Mouse (Mus musculus) adrenal gland, adult 18-20 months (tissue): ENCODE results near the gene Inpp5b. TPM values are rescaled to one million over a fixed set of nuclear protein-coding genes. Genes with fewer than 3 reads are reported as not detected.
"Not testable (repeated sequence)": the region's sequence is repeated elsewhere in the genome, so short reads cannot be mapped to it uniquely, and the experiment has no call there.

Experiments used
- DNase-seq, 2 experiments: peaks; one replicate each; pipeline ENCODE4 v3.0.0; 2021 to 2022; ENCODE audit warnings: low spot score in 2 of 2
- long read RNA-seq, 2 experiments: library from polyadenylated mRNA; stranded (forward); transcript quantifications; one replicate each; pipeline ENCODE4 v2.0.0; 2021
- total RNA-seq, 2 experiments: library from RNA; stranded (reverse); gene quantifications; 1 replicate in 1 of 2; 2 replicates in 1 of 2; pipeline ENCODE4 v1.2.3; 2021

Gene Inpp5b
- 10 to 100 TPM; 16.9 to 18.8 TPM for total RNA-seq
- long read RNA-seq, experiment 1, transcript Inpp5b-201 (24 exons, 3,809 nt), result major isoform, 9 of 16 reads
- long read RNA-seq, experiment 1, partial matches to known transcripts, result 4 of 16 reads
- long read RNA-seq, experiment 1, other reads (novel, unspliced or antisense), result 3 of 16 reads
- long read RNA-seq, experiment 2, partial matches to known transcripts, result 9 of 13 reads
- long read RNA-seq, experiment 2, other reads (novel, unspliced or antisense), result 2 of 13 reads

DNA sequence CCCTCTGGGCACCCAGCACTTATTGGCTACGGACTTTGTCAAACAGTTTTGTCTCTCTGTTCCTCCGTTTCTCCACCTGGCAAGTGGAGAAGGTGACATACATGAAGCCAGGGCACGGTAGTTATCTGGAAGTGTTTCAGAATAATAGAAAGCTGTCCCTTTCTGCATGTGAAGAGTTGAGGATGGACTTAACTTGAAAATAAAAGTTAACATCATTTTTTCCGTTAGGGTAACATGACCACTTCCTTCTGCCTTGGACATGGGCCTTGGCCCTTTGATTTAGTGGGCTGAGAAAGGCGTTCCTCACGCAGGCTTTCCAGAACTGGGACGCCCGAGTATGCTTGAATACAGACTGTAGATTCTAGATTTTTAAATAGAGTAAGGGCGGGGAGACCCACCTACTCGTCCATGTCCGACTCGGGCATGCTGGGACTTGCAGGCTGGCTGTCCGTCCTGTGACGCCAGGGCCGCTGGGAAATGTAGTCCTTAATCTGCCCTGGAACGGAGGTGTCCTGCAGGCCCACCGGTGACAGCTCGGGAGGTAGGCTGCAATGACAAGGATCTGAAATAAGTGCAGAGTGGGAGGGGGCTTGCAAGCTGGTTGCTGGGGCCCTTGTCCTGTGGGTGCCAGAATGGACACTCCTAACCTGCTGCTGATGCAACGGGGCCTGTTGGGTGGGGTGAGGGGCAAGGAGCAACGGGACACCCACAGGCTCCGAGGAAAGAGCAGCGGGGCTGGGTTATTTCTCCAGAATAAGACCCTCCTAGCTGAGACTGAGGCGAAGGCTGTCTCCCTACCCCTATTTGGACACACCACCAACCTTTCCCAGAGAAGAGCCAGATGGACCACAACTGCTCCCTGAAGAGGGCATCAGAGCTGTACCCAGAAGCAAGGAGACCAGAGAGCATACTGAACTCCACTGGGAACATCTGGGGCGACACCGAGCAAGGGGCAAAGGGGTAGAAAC is at the start of gene Inpp5b:
TSS of gene Inpp5b (plus strand) at position 475 of the 968 bp plus-strand sequence.
- peak; percentile 73 to 77 for DNase-seq

DNA sequence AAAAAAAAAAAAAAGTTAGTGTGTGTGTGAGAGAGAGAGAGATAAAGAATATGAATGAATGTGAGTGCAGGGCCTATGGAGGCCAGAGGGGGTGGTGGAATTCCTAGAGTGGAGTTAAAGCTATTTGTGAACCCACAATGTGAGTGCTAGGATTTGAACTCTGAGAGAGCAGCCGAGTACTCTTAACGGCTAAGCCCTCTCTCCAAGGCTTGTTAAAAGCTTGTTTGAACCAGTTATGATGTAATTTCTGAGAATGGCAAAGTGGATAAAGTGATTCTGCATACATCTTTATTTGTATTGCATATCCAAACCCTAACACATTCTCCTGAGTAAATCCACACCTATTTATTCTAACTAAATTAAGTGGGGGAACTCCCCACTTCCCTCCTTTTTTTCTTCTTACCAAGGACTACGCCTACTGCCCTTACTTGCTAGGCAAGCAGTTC is 49.2 kb upstream of the Inpp5b start:
- no peak for DNase-seq

DNA sequence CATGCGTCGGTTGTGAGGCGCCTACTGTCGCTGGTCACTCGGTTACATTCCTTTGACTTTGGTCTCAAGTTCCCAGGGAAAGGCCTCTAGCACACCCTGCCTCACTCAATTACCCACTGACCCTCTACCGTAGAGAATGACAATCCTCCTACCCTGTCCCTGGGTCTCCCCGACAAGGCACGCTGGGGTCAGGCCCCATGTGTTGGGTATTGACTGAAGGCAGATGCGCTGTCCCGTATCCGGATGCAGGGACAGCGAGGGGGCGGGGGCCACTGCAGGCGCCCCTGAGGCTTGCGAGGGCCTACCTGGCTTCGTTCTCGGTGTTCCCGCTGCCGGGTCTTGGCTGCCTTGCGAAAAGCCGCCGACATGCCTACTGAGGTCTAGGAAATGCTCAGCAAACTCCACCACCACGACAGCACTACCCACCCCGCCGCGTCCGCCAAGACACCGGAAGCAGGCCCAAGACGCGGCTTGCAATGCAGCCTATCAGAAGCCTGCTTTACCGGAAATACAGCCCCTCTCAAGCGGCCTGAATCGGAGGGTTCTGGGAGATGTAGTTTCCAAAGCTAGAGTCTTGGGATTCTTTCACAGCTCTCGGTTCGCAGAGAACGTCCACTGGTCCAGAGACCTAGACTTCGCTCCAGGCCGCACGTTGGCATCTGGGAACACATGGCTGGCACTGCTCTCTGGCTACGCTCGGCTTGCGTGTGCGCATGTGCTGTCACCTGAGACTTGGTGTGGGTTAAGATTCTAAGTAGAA is 48.3 kb upstream of the Inpp5b start, which contains the start of gene Utp11:
TSS of gene Utp11 (minus strand) at position 466 of the 760 bp plus-strand sequence.
- peak; percentile 77 to 78 for DNase-seq

DNA sequence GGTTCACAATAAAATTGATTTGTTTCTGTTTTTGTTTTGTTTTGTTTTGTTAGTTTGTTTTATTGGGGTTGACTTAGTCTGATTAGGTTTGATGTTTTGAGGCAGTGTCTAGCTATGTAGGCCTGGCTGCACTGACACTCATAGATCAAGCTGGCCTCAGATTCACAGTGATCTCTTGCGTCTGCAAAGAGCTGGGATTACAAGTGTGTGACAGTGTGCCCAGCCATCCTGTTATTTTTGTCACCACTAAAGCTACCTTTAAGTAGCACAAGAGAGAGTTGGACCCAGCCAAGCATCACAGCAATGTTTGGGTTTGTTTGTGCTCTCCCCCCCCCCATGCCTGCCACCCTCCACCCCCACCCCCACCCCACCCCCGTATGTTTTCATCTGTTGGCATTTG is 47.1 kb upstream of the Inpp5b start:
- no peak for DNase-seq

DNA sequence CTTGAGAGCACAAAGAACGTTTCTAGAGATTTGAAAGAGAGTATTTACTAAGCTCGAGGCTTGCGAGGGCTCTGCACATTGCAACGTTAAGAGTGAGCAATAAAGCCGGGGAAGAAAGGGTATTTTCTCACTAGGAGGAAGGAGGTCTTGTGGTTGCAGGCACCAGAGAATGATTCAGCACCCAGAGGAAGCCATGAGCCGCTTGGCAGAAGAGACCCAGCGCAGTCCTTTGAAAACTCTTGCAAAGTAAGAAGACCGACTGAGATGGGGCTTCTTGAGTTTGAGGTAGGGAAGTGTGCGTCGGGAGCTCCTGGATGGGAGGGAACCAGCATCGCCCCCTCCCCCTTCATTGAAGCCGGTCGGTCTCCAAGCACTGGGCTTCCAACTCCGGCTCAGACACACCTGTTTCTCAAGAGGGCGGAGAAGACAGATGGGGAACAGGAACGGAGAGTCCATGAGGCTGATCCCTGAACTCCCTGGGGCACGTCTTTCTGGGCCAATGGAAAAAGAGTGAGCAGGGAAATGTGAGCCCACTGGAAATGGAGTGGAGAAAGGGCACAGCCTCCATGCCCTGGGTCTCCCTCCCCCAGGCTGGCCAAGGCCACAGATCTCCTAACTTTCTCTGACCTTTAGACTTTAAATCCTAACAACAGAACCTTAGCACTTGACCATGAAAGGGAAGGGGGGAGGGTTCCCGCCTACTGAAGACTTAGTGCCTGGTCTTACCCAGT is 45.7 kb upstream of the Inpp5b start:
- DNase-seq, result no peak

DNA sequence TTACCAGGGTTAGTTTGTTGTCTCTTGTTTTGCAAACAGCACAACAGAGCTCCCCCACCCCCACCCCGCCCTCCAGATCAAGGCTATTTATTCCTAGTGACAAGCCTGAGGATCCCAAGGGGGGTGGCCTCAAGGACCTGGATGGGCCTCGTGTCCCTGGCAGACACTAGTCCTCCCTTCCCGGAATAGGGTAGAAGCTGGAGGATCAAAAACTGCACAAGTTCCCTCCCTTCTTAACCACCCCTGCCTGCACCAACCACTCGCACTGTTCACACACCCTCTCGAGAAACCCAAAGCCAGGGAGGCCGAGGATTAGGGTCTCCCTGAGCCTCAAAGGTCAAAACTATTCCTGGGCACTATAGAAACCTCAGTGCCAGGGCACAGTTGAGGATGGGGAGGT is 41.9 kb upstream of the Inpp5b start:
- DNase-seq, result no peak

DNA sequence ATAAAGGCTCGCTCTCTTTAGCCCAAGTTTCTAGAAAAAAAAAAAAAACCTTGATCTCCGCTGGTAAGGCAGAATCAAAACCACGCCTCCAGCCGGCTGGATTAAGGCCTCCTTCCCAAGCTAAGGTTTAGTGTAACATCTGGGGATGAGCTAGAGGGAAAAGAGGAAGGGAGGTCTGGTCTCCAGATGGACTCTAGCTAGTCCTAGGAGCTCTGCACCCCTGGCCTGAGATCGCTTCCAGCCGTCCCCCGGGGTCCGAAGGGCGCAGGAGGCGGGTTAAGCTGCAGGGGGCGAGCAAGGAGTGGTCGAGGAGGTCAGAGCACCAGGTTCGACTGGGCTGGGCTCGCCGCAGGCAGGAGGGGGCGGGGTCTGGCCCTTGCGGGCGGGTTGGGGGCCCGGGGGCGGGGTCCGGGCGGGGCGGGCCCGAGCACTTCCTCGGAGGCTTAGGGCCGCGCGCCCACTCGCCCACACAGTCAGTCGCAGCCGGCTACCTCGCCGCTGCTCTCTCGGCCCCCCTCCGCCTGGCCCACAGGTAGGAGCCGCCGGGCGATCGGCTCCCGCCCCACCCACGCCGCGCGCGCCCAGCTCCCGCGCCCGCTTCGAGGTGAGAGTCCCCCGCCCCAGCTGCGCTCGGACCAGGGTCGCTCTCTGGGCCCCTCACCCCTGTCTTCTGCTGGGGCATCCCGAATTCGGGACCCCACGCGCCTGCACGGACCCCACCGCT is 41.2 kb upstream of the Inpp5b start, which contains the start of gene Fhl3:
TSS of gene Fhl3 (plus strand) at position 454 of the 724 bp plus-strand sequence.
- DNase-seq, result peak; percentile 53 to 70

DNA sequence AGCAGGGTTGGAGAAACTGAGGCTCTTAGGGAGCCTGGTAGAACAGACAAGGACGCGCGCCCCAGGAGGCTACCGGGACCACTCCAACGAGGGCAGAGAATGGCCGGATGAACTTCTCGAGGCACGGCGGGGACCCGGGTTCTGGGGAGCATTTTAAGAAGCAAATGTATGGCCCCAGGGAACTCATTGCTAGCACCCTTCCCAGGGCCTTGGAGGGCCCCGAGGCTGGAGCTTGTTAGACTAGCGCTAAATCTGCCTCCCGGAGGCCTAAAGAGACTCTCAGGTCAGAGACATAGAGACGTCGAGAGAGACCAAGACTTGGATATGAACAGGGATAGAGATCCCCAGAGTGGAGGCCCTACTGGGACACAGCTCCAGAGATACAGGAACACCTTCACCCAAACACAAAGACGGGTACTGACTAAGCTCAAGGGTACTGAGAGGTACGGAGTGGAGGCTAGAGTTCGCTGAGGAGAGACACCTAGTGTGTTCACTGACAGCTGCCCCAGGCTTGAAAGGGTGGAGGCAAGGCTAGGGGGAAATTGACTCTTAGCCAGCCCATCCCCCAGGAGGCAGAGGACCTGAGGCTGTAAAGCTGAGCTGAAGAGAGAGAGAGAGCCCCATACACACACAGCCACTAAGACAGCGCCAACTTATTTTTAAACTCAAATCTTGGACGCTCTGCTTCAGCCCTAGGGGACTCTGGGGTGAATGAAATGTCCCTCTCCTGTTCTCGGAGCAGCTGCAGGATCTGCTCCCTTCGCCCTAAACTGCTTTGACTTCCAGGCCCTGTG is 40.4 kb upstream of the Inpp5b start:
- DNase-seq, result peak; percentile 12 to 33

DNA sequence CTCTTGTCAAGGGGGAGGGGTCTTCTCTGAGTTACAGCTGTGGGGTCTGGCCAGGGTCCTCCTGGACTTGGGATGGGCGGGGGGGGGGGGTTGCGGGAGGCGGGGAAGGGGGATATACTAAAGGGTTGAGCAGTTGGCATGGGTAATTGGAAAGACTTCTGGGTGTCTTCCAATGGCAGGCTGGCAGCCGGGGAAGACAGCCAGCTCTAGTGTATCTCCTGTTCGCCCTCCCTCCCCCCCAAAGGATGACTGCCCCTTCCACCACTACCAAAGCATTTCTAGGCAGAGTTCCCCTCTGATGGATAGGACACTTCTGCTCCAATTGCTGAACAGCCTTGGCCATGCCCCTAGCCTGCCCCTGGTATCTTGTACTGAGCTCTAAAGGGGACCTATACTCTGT is 39.7 kb upstream of the Inpp5b start:
- DNase-seq, result no peak

DNA sequence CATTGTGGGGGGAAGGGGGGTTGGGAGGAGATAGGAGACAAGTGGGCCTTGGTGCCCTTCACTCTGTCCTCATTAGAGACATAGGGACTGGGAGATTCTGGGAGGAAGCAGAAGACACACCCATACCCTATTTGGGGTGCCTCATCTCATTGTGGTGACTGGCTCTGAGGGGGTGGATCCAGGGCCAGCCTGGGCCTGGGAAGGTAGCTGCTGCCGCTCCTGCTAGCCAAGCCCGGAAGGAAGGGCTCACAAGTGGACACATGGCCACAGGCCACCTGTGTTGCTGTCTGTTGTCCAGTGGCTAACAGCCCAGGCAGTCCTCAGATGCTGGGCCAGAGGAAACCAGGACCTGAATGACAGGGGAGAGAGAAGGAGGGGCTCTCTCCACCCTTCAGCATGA is 38.2 kb upstream of the Inpp5b start:
- DNase-seq, result no peak

DNA sequence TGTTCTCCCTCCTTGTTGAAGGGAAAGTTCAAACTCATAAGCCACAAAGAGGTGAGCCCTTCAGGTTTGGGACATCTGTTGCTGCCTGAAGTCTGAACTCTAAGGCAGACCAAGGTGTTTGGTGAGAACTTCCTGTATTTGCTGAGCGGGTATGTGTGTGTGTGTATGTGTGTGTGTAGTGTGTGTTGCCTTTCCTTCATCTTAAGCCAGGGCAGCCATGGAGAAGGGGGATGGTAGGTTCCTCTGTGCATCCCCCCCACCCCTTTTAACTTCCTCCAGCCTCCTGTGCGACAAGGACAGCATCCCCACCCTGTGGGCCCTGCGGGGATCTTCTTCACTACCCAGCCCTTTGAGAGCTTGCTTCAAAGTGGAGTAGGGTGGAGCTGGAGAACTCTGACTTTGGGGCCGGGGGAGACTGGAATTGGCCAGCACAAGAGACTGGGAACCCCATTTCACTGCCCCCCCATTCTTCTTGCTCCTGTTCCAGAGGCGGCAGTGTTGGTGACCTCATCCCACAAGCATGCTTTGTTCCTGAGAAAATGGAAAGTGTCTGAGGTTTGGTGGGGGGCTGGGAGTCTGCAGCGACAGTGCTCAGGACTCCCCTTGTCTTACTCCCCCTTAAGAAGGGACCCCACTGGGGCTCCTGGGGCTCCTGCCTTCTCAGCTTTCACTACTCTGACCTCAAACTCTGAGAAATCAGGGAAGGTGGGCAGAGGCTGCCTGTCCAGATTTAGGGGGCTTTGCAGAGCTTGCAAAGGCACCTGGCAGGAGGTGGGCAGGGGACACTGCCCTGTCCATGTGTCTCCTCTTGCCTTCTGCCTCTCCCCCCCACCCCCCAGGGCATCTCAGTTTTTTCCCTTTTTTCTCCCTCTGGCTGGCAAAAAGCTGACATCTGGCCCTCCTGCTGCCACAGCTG is 37.5 kb upstream of the Inpp5b start:
- no peak for DNase-seq

DNA sequence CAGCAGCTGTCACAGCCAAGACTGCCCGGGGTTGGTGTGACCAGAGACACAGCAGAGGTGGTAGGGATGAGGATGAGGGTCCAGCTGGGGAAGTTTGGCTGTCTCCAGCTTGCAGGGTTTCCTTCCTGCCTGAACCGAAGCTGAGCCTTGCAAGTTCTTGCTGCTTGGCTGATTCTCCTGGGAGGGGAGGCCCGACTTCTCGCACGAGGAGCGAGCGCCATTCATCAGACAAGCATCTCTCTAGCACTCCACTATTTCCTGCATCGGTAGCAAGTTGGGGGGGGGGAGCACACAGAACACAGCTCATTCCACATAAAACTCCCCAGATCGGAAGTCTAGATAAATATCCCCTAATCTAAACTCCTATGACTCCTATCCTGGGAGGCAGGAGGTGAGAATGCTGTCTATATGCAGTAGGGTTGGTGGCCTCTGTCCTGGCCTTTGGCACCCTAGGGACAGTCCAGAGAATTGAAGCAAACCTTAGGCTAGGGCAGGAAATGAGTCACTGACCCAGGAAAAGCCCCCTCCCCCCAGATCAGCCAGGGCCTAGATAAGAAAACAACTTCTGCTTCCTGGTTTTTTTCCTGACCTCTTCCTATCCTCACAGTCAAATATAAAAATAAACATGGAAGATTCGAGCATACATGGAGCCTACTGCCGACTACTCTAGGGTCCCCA is 36.7 kb upstream of the Inpp5b start:
- DNase-seq, result peak; percentile 21 to 34

DNA sequence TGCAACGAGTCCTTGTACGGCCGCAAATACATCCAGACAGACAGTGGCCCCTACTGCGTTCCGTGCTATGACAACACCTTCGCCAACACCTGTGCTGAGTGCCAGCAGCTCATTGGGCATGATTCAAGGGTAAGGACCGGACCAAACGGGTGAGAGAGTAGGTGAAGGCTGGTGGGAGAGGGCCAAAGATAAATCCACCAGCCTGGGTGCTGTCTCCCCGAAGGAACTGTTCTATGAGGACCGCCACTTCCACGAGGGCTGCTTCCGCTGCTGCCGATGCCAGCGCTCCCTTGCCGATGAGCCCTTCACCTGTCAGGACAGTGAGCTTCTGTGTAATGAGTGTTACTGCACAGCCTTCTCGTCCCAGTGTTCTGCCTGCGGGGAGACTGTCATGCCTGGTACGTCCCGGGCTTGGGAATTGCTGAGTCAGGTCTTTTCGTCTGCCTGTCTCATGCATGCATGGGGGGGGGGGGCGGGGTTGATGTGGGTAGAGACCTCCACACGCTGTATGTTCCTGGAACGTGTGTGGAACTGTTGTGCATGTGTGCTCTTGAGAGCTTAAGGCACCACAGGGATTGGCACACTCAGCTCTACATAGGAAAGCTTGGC is 35.9 kb upstream of the Inpp5b start:
- DNase-seq, result no peak

DNA sequence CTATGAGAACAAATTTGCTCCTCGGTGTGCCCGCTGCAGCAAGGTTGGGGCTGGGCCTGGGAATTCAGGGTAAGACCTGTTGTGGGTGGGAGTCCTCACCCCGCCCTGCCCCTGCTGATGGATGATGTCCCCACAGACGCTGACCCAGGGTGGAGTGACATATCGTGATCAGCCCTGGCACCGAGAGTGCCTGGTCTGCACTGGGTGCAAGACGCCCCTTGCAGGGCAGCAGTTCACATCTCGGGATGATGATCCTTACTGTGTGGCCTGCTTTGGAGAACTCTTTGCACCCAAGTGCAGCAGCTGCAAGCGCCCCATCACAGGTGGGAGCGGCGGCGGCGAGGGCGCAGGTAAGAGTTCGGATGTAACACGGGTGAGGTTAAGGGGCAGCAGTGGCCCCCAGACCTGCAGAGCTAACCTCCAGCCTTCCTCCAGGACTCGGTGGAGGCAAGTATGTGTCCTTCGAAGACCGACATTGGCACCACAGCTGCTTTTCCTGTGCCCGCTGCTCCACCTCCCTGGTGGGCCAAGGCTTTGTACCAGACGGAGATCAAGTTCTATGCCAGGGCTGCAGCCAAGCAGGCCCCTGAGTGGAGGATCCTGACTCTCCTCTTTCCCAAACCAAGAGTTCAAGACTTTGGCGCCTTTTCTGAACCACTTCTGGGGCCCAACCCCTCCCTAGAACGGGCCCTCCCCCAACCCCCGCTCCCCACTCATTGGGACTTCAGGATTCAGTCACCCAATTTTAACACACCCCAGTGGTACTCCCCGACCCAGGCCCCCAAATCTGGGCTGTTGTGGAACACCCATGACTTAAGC is 34.1 kb upstream of the Inpp5b start:
- DNase-seq, result not testable (repeated sequence)

DNA sequence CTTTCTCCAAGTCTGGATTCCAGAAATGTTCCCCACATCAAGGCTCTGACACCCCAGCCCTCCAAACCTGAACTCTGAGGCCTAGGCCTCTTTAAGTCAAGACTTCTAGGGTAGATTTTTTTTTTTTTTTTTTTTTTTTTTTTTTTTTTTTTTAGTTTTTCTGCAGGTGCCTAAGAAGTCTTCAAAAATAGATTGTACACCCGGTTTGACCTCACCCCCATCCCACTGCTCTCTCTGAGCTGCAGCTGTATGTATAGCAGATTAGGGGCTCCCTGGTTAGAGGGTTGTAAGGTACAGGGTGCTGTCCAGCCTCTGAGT is 33.5 kb upstream of the Inpp5b start:
- DNase-seq, result not testable (repeated sequence)
